Mouse (Mus musculus): ENCODE results near the gene Gm13199. TPM values are rescaled to one million over a fixed set of nuclear protein-coding genes. Genes with fewer than 3 reads are reported as not detected.

The Gm13199 gene
- 1.4 and 1.6 TPM in 2 replicates for polyA plus RNA-seq (2014; fragmentation: Nextera tagmentation; extraction: Ambion mirVana)

DNA sequence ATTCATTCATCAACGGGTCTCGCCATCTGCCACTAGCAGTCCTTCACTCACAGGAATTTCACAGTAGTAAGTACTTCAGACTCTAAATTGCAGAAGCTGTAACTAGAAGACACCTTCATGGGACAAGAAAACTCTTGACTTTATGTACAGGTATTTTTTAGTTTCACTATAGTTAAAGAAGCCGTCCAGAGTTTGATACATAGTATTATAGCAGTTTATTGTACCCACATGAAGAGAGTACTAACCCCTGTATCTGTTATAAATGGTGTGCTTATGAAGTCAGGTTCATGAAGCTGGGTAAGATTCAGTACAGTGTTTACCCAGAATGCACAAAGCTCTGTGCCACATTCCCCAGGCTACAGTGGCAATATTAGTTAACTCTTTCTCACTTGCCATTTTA lies at the start of gene Gm13199:
TSS of gene Gm13199 (minus strand) at position 101 of the 400 bp plus-strand sequence.
- DNase-seq (ENCODE audit: low spot score) (no peak), ATAC-seq (ENCODE audit: low FRiP score) (no peak)
- Histone ChIP-seq H3K4me1 (replicated peaks; ENCODE audit: control insufficient read depth, insufficient read depth, low read length) (no peaks in the 10 kb centered on the region), H3K27ac (no peak within 1 kb of the TSS), H3K4me3 (replicated peaks; ENCODE audit: low read length) (no peak within 1 kb of the TSS), H3K9me3 (ENCODE audit: control insufficient read depth, low read length) (no peaks in the 10 kb centered on the region), H3K27me3 (ENCODE audit: control insufficient read depth, insufficient read depth, low read length) (no peaks in the 10 kb centered on the region), H3K9ac (no peak within 1 kb of the TSS), H3K36me3 (replicated peaks; ENCODE audit: control insufficient read depth, insufficient read depth) (peaks cover 65% of the 10 kb centered on the region), H3K4me2 (replicated peaks) (no peak within 1 kb of the TSS)
- 92% methylated on average over 3 of the region's 3 CpGs for WGBS

DNA sequence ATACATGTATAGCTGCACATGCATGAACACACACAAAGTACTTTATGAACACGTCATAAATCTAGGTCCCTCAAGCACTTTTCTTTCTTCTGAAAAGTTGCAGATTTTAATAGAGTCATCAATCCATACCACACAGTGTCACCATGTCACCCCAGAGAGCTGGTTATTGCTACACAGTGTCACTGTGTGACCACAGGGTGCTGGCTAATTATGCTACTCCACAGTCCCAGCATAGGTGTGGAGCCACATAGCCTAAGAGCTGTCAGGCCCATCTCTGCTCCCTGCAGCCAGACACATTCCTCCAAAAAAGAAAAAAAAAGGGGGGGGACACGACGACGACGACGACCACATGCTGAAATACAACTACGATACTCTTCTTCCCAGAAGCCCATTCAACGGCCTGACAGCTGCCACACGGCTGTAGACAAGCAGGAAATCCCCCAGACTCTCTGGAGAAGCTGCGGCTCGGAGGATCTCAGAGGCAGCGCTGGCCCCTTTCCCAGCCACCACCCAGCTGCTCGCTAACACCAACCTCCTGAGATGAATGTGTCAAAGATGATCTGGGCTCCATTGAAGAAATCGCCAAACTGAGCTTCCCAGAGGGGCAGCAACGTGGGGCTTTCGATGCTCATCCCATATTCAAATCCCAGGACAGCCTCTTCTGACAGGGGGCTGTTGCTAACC lies 48.7 kb upstream of the Gm13199 start:
- DNase-seq (ENCODE audit: low spot score) (no peak), ATAC-seq (ENCODE audit: low FRiP score) (peak; percentile 71; the same call in 1 of the 2 replicates)
- Histone ChIP-seq H3K9me3 (ENCODE audit: control insufficient read depth, low read length) (no peaks in the 10 kb centered on the region), H3K27me3 (ENCODE audit: control insufficient read depth, insufficient read depth, low read length) (no peaks in the 10 kb centered on the region), H3K4me3 (replicated peaks; ENCODE audit: low read length) (no peak overlapping the region), H3K36me3 (replicated peaks; ENCODE audit: control insufficient read depth, insufficient read depth) (peaks cover 32% of the 10 kb centered on the region), H3K27ac (no peak overlapping the region), H3K9ac (no peak overlapping the region), H3K4me1 (replicated peaks; ENCODE audit: control insufficient read depth, insufficient read depth, low read length) (no peaks in the 10 kb centered on the region), H3K4me2 (replicated peaks) (no peak overlapping the region)
- WGBS, result 53% methylated on average over 16 of the region's 16 CpGs

DNA sequence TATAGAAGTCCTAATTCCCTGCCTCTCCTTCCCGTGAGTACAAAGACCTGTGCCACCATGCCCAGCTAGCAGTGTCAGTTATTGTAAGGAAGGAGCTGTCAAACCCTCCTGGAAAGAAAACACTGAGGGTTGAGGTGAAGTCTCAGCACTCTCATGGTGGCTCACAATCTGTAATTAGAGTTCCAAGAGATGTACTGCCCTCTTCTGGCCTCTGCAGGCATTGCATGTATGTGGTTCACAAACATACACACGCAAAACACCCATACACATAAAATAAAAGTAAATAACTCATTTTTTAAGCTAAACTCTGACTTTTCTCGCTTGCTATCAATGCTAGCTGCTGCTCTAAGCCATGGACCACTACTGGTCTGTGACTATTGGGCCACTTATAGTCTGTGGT lies 43.9 kb upstream of the Gm13199 start:
- 41% methylated on average over 3 of the region's 3 CpGs for WGBS
- no peak for ATAC-seq (ENCODE audit: low FRiP score)
- no peaks in the 10 kb centered on the region for H3K27me3 ChIP-seq (ENCODE audit: control insufficient read depth, insufficient read depth, low read length)

DNA sequence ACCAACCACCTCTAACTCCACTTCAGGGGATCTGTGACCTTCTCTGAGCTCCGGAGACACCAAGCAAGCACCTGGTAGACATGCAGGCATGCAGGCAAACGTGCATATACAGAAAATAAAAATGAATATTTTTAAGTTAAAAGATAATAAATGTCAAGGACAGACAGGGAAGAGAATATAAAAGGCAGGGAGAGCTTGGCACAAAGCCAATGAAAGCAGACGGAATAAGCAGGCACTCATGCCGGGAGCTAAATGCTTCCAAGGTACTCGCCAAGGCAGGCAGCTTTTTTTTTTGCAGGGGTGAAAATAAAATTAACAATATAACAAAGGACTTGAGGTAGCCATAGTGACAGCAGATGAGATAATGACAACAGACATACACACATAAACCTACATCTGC lies 43.4 kb upstream of the Gm13199 start:
- DNase-seq (ENCODE audit: low spot score) (peak; percentile 33), ATAC-seq (ENCODE audit: low FRiP score) (no peak)
- H3K9ac ChIP-seq, result no peak overlapping the region
- H3K36me3 ChIP-seq (replicated peaks; ENCODE audit: control insufficient read depth, insufficient read depth), result peaks cover 27% of the 10 kb centered on the region
- H3K9me3 ChIP-seq (ENCODE audit: control insufficient read depth, low read length), result no peaks in the 10 kb centered on the region
- no peak overlapping the region for H3K4me3 ChIP-seq (replicated peaks; ENCODE audit: low read length)
- 41% methylated on average over 5 of the region's 5 CpGs for WGBS
- no peak overlapping the region for H3K4me2 ChIP-seq (replicated peaks)
- H3K27me3 ChIP-seq (ENCODE audit: control insufficient read depth, insufficient read depth, low read length), result no peaks in the 10 kb centered on the region
- H3K27ac ChIP-seq, result no peak overlapping the region
- H3K4me1 ChIP-seq (replicated peaks; ENCODE audit: control insufficient read depth, insufficient read depth, low read length), result no peaks in the 10 kb centered on the region

More for the DNA sequence above, 43.9 kb upstream of the Gm13199 start:
- no peak overlapping the region for H3K27ac ChIP-seq
- no peaks in the 10 kb centered on the region for H3K9me3 ChIP-seq (ENCODE audit: control insufficient read depth, low read length)
- no peaks in the 10 kb centered on the region for H3K4me1 ChIP-seq (replicated peaks; ENCODE audit: control insufficient read depth, insufficient read depth, low read length)
- no peak overlapping the region for H3K4me2 ChIP-seq (replicated peaks)
- no peak overlapping the region for H3K9ac ChIP-seq
- peak; percentile 60 for DNase-seq (ENCODE audit: low spot score)
- H3K4me3 ChIP-seq (replicated peaks; ENCODE audit: low read length), result no peak overlapping the region
- peaks cover 27% of the 10 kb centered on the region for H3K36me3 ChIP-seq (replicated peaks; ENCODE audit: control insufficient read depth, insufficient read depth)

DNA sequence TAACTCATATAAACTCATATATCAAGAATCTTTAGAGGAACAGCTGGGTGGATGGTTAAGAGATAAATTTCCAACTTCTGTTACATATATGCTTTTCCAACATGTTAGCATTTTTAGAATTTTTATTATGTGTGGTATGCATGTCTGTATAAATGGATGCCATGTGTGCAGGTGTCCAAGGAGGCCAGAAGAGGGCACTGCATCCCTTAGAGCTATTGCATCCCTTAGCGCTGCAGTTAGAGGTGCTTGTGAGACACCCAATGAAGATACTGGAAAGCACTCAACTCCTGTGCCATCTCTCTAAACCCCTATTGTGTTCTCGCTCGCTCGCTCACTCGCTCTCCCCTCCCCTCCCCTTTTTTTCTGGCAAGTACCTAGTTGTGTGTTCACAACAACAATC lies 37.4 kb upstream of the Gm13199 start:
- ATAC-seq (ENCODE audit: low FRiP score) (no peak), DNase-seq (ENCODE audit: low spot score) (no peak)
- H3K4me2 ChIP-seq (replicated peaks), result no peak overlapping the region
- no peak overlapping the region for H3K9ac ChIP-seq
- 58% methylated on average over 5 of the region's 5 CpGs for WGBS
- no peaks in the 10 kb centered on the region; the same call in 1 of the 2 replicates for H3K4me1 ChIP-seq (replicated peaks; ENCODE audit: control insufficient read depth, insufficient read depth, low read length)
- peaks cover 35% of the 10 kb centered on the region for H3K36me3 ChIP-seq (replicated peaks; ENCODE audit: control insufficient read depth, insufficient read depth)
- no peak overlapping the region for H3K4me3 ChIP-seq (replicated peaks; ENCODE audit: low read length)
- no peaks in the 10 kb centered on the region for H3K27me3 ChIP-seq (ENCODE audit: control insufficient read depth, insufficient read depth, low read length)
- no peak overlapping the region for H3K27ac ChIP-seq
- H3K9me3 ChIP-seq (ENCODE audit: control insufficient read depth, low read length), result no peaks in the 10 kb centered on the region

DNA sequence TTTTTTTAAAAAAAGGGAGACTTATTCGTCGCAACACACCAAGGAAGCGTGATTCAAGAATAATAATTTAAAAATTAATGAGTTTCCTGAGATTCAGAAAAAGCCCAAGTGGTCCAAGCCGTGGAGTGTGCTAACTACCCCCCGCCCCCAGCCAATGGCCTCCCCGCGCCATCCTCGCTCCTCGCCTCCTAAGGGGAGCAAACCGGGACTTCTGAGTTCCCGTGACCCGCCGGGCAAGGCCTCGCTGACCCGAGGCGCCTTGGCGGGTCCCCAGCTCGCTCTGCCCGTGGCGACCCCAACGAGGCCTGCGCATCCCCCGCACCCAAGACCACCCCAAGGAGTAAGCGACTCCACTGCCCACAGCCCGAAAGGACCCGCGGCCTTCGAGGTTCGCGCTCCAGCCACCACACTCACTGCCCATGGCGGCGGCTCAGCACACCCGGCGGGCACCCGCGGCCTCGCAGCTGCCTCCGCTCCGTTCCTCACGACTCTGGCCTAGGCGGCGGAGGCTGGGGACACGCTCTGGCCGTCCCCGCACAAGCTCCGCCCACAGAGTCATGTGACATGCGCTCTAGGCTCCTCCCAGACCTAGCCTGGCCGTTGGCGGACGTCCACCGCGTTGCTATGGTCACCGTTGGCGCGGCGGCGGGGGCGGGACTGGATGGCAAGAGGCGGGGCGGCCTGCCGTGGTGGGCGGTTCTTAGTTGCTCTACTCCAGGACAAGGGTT lies 32.3 kb upstream of the Gm13199 start, which contains the start of gene Sec61a2:
TSS of gene Sec61a2 (minus strand) at position 590 of the 728 bp plus-strand sequence.
- Histone ChIP-seq H3K4me3 (replicated peaks; ENCODE audit: low read length) (peak within 1 kb of the TSS; percentile 91), H3K4me1 (replicated peaks; ENCODE audit: control insufficient read depth, insufficient read depth, low read length) (peaks cover 8% of the 10 kb centered on the region), H3K4me2 (replicated peaks) (peak within 1 kb of the TSS; percentile 73), H3K9me3 (ENCODE audit: control insufficient read depth, low read length) (no peaks in the 10 kb centered on the region), H3K36me3 (replicated peaks; ENCODE audit: control insufficient read depth, insufficient read depth) (peaks cover 42% of the 10 kb centered on the region), H3K27me3 (ENCODE audit: control insufficient read depth, insufficient read depth, low read length) (no peaks in the 10 kb centered on the region), H3K9ac (peak within 1 kb of the TSS; percentile 91), H3K27ac (peak within 1 kb of the TSS; percentile 68)
- peak; percentile 97 for DNase-seq (ENCODE audit: low spot score)
- under 1% methylated on average over 60 of the region's 62 CpGs for WGBS
- peak; percentile 99 for ATAC-seq (ENCODE audit: low FRiP score)

DNA sequence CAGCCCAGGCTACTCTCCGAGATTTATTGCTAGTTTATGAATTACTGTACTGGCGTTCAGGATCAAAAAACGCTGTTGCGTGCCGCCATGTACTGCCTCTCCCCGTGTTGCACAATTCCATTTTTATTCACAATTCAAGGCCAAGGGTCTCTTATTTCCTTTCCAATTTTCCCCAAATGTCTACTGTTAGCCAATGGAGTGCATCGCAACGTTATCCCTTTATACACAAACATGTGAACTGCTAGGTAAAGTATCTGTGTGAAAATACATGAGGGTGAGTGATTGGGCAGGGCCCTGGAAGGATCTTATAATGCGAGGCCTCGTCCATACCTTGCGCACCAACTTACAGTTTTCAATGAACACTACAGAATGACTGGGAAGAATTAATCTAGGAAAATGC lies 31.6 kb upstream of the Gm13199 start:
- no peak for ATAC-seq (ENCODE audit: low FRiP score)

GRCm38 (mm10) chr2:5889412-5889811 lies 26.7 kb upstream of the Gm13199 start:
- Histone ChIP-seq H3K4me3 (replicated peaks; ENCODE audit: low read length) (no peak overlapping the region), H3K9me3 (ENCODE audit: control insufficient read depth, low read length) (no peaks in the 10 kb centered on the region), H3K4me2 (replicated peaks) (no peak overlapping the region), H3K9ac (no peak overlapping the region), H3K27ac (no peak overlapping the region), H3K4me1 (replicated peaks; ENCODE audit: control insufficient read depth, insufficient read depth, low read length) (peaks cover 6% of the 10 kb centered on the region), H3K27me3 (ENCODE audit: control insufficient read depth, insufficient read depth, low read length) (no peaks in the 10 kb centered on the region), H3K36me3 (replicated peaks; ENCODE audit: control insufficient read depth, insufficient read depth) (peaks cover 70% of the 10 kb centered on the region)
- no peak for ATAC-seq (ENCODE audit: low FRiP score)
- WGBS, result 70% methylated on average over 2 of the region's 2 CpGs
- no peak for DNase-seq (ENCODE audit: low spot score)

More for the DNA sequence above, 31.6 kb upstream of the Gm13199 start:
- WGBS, result 41% methylated on average over 11 of the region's 11 CpGs
- H3K4me2 ChIP-seq (replicated peaks), result peak overlapping the region; percentile 73
- no peak for DNase-seq (ENCODE audit: low spot score)
- H3K9ac ChIP-seq, result peak overlapping the region; percentile 91
- H3K4me3 ChIP-seq (replicated peaks; ENCODE audit: low read length), result peak overlapping the region; percentile 91
- H3K36me3 ChIP-seq (replicated peaks; ENCODE audit: control insufficient read depth, insufficient read depth), result peaks cover 48% of the 10 kb centered on the region
- H3K9me3 ChIP-seq (ENCODE audit: control insufficient read depth, low read length), result no peaks in the 10 kb centered on the region
- peaks cover 8% of the 10 kb centered on the region for H3K4me1 ChIP-seq (replicated peaks; ENCODE audit: control insufficient read depth, insufficient read depth, low read length)
- no peak overlapping the region for H3K27ac ChIP-seq
- no peaks in the 10 kb centered on the region for H3K27me3 ChIP-seq (ENCODE audit: control insufficient read depth, insufficient read depth, low read length)

DNA sequence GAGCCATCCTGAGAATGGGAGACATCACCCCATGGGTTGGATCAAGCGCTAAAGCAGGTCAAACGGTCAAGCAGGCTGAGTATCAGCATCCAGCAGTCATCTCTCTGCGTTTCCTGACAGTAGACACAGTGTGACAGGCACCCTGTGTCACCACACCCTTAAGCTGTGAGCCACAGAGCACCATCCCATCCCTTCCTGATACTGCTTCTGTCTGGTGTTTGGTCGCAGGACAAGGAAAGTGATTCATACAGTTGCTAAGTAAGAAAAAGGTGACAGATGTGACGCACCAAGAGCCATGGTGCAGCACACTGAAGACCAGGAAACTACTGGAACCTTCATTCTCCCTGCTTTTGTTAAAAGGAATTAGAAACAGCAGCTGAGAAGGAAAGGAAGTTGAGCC lies 26.1 kb upstream of the Gm13199 start:
- H3K9me3 ChIP-seq (ENCODE audit: control insufficient read depth, low read length), result no peaks in the 10 kb centered on the region
- WGBS, result 89% methylated on average over 5 of the region's 5 CpGs
- no peak overlapping the region for H3K4me3 ChIP-seq (replicated peaks; ENCODE audit: low read length)
- peaks cover 73% of the 10 kb centered on the region for H3K36me3 ChIP-seq (replicated peaks; ENCODE audit: control insufficient read depth, insufficient read depth)
- no peak overlapping the region for H3K27ac ChIP-seq
- ATAC-seq (ENCODE audit: low FRiP score) (no peak), DNase-seq (ENCODE audit: low spot score) (no peak)
- no peak overlapping the region for H3K4me2 ChIP-seq (replicated peaks)
- H3K27me3 ChIP-seq (ENCODE audit: control insufficient read depth, insufficient read depth, low read length), result no peaks in the 10 kb centered on the region
- peaks cover 3% of the 10 kb centered on the region; the same call in 1 of the 2 replicates for H3K4me1 ChIP-seq (replicated peaks; ENCODE audit: control insufficient read depth, insufficient read depth, low read length)
- no peak overlapping the region for H3K9ac ChIP-seq

Data from hindbrain, embryonic 14.5 days (tissue).